Mouse (Mus musculus) mouse trophoblast stem cell (cell line): Measurements from ENCODE around the gene Nsd2.

Experiments used
- in situ Hi-C, 2 experiments: fragments of 300-500 bp; cut with MseI, MboI; formaldehyde crosslinking; loops; 2 replicates in 1 of 2; 3 replicates in 1 of 2; pipeline ENCODE4 v1.15.1; 2025

Nsd2 gene

DNA sequence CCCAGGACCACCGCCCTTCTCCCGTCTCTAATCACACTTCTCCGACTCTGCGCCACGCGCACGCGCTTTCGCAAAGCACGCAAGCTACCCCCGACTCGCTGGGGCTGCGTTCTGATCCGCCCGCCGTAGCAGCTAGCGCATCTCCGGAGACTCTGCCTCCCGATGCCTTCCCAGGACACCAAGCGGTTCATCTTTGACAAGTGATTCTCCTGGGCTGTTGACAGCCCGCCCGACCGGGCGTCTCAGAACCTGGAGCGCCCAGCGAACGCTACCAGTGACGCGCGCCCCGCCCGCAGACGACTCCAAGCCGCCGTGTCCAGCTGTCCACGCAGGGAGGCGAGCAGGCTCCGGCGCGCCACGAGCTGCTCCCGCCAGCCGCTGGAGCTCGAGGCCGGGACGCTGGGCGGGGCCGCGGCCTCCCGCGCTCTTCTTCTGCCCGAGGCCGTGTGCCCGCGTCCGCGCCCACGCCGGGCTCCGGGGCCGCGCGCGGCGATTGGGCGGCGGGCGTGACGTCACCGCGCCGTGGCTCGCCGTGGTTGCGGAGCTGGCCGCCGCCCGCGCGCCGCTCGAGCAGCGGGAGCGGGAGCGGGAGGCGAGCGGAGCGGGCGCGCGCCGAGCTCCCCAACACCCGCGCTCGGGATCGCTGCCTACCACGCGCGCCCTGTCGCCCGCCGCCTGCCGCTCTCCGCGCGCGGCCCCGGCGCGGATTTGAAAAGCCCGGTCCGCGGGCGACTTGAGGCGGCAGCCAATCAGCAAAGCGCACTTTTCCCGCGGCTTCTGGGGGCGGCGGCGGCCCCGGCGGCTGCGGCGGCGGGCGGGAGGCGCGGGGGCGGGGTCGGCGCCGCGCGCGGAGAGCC lies at the start of gene Nsd2:
Nsd2 (plus strand) TSS at position 850 of the 857 bp plus-strand sequence.
- in situ Hi-C loops = no loop called here

DNA sequence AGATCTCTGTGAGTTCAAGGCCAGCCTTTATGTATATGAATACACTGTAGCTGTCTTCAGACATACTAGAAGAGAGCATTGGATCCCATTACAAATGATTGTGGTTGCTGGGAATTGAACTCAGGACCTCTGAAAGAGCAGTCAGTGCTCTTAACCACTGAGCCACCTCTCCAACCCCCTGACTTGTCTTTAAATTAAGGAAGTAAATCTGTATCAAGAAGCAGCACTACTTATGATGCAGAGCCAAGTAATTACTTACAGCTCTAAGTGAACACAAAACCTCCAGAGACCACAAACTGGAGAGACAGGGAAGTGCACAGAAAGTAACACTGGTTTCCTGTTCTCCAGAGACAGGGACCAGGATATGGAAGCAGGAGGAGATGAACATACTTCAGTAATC lies 43.3 kb upstream of the Nsd2 start:
- in situ Hi-C loops = no loop called here

DNA sequence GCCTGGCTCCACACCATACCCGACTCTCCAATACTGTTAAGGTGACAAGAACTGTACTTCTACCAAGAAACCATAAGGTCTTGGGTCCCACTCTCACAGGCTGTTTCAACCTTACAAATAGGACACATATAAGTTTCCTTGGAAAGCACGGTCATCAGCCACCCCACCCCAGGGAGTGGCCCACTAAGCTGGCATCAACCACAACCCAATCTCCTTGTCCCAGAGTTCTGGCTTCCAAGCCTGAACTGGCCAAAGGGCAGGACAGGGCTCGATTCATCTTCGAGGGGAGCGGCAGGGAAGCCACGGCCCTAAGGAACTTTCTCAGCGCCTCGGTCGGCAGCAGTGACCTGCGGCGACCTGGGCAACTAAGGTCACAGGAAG lies 38.6 kb upstream of the Nsd2 start:
- in situ Hi-C loops = no loop called here

DNA sequence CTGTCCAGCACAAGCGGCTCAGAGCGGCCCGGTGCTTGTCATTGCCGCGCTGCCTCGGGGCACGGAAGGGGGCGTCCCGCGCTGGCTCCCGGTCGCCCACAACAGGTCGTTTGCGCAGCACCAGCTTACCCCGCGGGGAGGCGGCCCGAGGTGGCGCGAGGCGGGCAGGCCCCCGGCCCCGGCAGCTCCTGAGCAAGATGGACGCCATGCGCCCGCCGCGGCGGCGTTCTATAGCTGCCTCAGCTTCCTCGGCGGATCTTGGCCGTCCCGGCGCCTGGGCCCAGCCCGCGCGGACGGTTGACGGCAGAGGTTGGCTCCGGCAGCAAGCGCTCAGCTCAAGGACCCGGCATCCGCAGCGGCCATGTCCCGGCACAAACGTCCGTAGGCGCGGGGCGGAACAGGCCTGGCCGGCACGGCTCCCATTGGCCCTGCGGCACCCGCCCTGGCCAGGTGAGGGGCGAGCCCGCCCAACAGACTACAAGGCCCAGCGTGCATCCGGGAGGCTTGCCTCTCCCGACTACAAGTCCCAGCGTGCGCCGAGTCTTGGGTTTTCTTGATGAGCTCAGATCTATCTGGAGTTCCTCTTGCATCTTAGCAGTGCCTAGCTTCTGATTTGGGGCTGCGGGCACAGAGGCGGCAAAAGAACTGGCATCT lies 38.1 kb upstream of the Nsd2 start, which contains the start of gene Letm1:
Letm1 (minus strand) TSS at position 473 of the 654 bp plus-strand sequence.
- in situ Hi-C loops = no loop called here

DNA sequence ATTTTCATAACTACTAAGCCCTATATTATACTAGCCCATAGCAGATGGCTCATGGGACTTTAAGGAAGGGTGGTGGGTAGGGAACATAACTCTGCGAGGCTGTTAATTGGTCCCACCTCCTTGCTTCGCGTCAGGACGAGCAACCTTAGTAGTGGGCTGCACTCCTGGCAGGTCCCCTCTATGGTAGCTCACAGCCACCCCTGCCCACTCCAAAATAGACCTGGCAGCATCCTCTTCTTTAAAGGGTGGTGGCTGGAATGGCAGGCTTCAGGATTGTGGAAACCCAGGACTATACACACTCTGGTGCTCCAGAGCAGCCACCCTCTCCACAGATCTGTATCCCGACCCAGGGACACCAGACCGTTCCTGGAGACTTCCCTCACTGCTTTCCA lies 37.5 kb upstream of the Nsd2 start:
- in situ Hi-C loops = no loop called here

DNA sequence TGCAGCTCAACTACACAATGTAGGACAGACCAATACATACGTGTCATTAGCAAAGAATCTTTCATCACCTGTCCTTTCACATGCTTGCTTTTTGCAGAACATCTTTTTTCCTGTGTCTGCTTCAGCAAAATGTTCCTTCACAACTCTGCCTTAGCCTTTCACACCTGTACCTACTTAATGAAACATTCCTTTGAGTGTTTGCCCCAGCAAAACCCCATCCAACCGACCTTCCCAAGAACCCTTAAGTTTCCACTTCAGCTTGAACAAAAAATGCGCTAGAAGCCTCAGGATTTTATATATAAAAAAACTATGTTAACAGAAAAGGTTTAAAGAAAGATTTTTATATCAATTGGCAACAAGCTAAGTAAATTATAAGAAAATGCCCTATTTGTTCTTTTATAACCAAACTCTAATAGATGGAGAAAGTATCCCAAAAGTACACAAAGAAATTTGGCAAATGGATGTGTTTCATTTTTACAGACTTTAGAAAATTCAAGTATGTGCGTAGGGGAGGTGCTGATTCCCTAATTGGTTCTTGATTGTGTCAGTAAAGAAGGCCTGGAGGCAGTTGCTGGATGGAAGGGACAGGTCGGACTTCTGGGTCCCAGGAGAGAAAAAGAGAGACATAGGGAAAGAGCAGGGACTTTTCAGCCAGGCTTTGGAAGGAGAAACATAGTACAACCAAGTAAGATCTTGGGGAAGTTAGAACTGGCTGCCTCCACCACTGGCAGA lies 28.4 kb upstream of the Nsd2 start:
- in situ Hi-C loops = no loop called here

DNA sequence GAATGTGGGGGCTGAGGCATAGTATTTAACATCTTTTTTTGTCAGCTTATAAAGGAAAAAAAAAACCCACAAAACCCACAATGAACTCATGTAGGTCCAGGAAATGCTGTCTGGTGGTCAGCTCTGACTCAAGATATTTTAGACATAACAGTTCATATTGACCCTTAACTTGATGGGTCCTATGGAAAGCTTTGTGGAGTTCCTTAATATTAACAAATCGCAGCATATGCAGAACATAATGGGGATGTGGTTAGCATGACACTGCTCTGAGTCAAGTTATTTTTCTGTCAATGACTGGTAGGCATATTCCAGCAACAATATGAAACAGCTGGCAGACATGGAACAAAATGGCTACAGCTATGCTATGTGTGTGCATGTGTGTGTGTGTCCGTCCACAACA lies 17.2 kb upstream of the Nsd2 start:
- in situ Hi-C loops = no loop called here

DNA sequence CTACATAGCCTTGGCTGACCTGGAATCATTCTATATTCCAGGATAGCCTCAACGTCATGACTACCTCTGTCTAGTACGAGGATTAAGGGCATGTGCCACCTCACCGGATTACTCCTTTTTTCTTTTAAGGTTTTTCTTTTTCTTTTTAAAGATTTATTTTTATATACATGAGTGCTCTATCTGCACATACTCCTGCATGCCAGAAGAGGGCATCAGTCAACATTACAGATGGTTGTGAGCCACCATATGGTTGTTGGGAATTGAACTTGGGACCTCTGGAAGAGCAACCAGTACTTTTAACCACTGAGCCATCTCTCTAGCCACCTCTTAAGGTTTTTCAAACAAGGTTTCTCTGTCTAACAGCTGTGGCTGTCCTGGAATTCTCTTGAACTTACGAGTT lies 9.0 kb upstream of the Nsd2 start:
- in situ Hi-C loops = no loop called here

DNA sequence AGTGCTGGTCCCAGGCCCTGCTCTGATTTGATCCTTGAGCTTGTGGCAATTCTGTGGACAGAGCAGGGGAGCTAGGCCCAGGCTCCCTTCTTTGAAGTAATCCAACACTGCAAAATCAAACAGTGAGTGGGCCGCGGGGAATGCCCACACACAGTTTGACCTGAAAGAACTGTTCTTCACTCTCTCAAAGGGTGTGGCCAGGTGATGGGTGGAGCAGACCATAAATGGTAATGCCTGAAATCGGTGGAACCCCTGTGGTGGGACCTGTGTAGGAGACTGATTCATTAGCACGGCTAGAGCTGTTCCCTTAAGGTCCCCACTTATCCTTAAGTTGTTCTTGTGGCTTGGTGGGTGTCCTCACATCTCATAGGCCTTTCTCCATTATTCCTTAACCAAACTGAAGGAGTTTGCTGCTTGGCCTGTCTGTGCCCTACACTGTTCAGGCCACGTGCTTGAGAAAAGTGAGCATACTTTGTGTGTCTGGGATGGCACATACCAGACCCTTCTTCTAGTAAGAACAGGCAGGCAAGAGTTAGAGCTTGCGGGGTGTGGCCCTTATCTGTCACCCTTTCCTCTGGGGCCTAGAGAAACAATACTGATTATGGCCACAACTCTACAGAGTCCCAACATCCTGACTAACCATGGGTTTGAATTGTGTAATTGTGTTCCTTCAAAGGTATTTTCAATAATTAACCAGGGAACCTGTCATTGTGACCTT lies 4.4 kb upstream of the Nsd2 start:
- in situ Hi-C loops = no loop called here

DNA sequence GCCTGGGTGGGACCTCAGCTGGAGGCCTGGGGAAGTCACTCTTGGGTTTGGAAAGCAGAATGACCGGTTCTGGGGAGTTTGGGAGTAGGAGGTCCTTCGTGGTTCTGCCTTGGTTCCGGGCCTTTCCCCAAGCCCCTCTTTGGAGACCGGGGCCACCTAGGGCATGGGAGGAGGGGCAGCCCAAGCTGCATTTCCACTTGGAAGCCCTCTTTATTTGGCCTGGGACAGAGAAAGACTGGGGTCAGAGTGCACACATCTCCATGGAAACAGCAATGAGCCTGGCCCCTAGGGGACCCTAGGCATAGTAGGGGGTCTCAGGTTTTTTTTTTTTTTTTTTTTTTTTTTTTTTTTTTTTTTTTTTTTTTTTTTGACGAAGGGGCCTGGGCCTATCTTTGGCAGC lies 2.4 kb upstream of the Nsd2 start:
- in situ Hi-C loops = no loop called here

DNA sequence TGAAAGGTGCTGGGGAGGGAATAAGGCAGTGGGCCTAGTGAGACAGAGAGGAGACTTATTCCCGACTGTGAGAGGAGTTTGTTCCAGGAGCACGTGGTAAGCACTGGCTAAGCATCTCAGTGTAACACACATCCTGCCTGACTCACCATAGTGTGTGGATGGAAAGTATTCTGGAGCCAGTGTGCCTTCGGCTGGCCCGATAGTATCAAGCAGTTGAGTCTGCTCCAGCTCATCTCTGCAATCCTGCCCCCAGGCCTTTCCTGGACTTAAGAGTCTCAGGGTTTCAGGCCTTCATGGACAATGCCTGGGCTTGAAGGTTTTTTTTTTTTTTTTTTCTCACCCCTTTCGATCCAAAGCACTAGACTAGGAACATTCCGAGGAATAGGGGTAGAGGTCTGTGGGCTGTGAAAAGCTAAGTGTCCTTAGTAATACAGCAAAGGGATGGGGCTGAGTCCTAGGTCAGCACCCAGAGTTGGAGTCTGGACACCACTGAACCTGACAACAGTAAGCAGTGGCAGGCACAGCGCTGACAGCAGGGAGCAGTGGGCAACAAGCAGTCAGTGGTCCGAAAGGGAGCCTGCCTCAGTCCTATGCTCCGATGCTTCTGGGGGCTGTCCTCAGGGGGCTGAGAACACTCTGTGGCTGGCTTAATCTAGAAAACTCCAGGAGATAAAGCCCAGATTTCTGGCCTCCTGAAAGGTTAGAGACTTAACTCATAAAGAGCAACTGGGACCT lies 1.2 kb upstream of the Nsd2 start:
- in situ Hi-C loops = no loop called here

DNA sequence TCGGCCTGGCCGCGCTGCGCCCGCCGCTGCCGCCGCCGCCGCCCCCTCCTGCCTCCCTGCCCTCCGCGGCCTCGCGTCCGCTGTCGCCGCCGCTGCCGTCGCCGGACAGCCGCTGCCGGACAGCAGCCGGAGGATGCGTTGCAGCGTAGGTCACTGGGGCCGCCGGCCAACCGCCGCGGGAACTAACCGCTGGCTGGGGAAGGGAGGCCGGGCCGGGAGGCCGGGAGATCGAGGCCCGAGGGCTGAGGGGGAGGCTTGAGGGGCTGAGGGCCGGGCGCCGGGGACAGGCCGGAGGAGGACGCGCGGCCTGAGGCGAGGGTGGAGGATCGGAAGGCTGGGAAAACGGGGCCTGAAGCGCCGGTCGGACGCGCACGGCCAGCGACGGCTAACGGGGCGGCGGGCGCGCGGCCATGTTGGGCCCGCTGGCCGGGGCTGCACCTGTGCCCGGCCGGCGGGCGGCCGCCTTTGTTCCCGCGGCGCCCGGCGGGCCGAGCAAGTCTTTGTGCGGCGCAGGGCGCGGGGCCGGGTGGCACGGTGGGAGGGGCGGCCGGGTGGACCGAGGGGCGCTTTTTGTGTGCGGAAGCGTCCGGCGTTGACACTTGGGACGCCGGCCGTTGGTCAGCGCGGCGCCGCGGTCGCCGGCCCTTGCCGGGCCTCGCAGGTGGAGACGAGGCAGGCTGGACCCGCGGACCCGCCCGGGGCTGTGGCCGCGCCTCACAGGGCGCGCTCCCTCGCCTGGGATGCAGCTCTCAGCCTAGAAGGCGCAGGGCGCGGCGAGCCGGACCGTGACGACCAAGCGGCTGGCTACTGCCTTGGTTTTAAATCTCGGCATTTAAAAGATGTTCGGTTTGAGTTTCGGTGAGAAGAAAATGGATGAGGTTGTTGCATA lies 452 bp downstream of the Nsd2 start:
- in situ Hi-C loops = no loop called here

DNA sequence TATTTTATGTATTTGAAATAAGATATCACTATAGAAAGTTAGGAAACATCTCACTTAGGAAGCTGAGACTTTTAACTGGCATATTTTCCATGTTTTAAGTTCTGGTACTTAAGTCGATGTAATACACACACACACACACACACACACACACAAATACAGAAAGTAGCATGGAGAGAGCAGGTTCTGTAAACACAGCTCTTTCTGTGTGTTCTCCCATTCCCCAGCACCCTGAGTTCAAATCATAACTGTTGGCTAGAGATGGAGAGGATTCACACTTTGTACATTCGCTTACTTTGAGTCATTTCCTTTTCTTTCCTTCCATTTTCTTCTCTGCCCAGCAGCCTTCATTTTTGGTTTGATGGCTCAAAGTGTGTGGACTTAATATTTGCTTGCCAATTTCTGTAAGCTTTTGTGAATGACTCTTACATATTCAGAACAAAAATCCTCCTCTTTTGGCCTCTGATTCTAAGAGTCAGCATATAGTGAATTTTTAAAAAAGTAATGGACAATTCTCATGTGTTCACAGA lies 1.4 kb downstream of the Nsd2 start:
- in situ Hi-C loops = no loop called here

DNA sequence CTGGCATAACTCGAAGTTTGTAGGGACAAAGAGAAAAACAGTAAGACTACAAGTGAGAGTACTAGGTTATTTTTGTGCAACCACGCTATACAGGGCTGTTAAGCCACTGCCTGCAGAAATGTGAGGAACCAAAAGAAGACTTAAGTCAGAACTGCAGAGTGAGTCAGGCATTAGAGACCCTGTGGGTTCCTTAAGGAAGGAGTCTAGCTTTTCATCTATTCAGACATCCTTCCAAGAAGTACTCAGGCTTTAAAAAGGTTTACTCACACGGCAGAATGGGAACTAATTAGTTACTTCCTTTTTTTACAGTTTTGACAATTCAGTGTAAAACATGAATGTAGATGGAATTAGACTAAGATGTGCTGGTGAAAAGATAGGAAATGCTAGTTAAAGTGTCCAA lies 1.9 kb downstream of the Nsd2 start:
- in situ Hi-C loops = no loop called here

DNA sequence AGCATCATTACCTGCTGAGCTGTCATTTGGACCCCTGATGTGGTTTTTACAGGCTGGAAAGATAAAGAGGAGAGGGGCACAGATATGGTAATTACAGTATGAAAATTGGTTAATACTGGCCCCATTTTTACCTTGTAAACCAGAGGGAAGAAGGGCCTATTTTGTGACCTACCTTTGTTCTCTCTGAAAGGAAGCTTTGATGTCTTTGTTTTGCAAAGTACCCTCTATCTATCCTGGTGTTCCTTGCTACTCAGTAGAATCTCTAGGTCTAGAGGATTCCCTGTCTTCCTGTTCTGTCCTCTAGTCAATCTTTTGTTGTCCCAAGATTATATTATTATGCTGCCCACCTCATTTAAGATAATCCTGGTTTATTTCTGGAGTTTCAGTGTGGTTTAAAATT lies 5.5 kb downstream of the Nsd2 start:
- in situ Hi-C loops = no loop called here

DNA sequence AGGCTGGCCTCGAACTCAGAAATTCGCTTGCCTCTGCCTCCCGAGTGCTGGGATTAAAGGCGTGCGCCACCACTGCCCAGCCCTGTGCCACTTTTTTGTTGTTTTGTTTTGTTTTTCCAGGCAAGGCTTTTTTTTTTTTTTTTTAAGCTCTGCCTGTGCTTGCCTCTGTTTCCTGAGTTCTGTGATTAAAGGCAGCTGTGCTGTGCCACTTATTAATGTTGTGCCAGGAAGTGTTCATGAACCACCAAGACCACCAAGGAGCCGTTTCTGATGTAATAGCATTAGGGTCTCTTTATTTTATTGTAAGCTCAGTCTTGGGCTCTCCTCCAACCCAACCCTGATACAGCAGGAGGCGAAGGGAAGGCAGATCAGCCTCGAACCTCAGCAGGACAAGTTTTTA lies 7.6 kb downstream of the Nsd2 start:
- in situ Hi-C loops = no loop called here

DNA sequence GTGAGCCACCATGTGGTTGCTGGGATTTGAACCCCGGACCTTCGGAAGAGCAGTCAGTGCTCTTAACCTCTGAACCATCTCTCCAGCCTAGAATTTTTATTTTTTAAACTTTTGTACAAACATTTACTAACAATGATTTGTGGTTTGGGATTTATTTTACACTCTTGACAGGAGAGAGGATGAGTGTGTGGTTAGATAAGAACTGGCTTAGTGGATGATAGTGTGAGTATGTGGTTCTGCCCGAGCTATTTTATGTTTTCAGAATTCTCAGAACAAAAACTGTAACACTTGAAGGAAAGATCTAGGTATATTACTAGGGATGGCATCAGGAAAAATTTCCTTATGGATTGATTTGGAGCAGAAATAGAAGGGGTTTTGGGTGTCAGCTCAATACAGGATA lies 9.4 kb downstream of the Nsd2 start:
- in situ Hi-C loops = no loop called here

DNA sequence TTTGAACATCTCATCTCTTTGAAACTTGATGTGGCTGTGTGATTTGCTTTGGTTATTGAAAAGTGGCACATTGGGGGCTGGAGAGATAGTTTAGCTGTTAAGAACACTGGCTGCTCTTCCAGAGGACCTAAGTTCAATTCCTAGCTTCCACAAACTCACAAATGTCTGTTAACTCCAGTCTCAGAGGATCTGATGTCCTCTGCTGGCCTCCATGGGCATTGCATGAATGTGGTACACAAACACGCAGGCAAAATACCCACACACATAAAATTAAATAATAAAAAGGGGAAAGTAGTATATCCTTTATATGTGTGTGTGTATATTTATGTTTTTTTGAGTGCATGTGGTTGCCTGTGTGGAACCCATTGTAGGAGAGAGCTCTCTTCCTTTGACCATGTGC lies 10.3 kb downstream of the Nsd2 start:
- in situ Hi-C loops = no loop called here

DNA sequence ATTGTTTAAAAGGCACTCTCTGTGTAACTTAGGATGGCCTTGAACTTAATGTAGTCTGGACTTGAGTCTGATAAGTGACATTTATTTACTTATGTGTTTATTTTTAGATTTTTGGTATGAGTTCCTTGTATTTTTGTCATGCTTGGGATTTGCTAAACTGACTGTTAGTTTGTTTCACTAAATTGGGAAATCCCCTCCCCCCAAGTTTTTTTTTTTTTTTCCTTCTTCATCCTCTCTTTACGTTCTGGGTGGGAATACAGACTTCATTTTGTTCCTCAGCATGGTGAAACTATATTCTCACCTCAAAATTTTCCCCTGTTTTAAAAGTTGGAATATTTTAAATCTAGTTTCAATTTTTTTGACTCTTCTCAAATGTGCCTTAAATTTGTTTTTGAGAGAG lies 20.8 kb downstream of the Nsd2 start:
- in situ Hi-C loops = no loop called here

DNA sequence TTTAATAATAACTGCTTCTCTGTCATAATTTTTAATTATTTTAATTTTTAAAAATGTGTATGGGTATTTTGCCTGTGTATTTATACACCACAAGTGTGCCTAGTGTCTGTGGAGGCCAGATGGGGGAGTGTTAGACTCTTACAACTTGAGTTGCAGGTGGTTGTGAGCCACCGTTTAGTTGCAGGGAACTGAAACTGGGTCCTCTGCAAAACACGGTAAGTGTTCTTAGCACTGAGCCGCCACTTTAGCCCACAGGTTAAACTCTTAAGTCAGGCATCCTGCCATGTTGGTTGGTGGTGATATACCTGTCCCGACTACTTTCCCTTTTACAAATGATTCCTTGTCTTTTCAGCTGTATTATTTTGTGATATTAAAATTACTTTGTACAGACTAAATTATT lies 22.0 kb downstream of the Nsd2 start:
- in situ Hi-C loops = no loop called here
